Mouse (Mus musculus) heart, embryonic 15.5 days (tissue): Measurements from ENCODE around the gene Setd7. TPM values are rescaled to one million over a fixed set of nuclear protein-coding genes. Genes with fewer than 3 reads are reported as not detected.
A peak's percentile ranks its signal among the peaks of the same experiment; 100 is the strongest.

Source experiments
- ATAC-seq: fragments of 200-750 bp; cut with Nextera tagmentation; replicated peaks from 2 replicates; pipeline ENCODE4 v1.8.0; 2017; ENCODE audit warnings: low read depth, moderate TSS enrichment; ENCODE audit not compliant: insufficient number of reproducible peaks, insufficient read depth, low FRiP score
- H3K27ac ChIP-seq: fragments of 300-500 bp; sonication (generic); 2 replicates; pipeline ENCODE4 v1.5.1; 2015; ENCODE audit warnings: mild to moderate bottlenecking, inconsistent platforms
- H3K27me3 ChIP-seq: fragments of 300-500 bp; sonication (generic); 2 replicates; pipeline ENCODE4 v1.6.1; 2015; ENCODE audit warnings: inconsistent platforms
- H3K36me3 ChIP-seq: fragments of 300-500 bp; sonication (generic); 2 replicates; pipeline ENCODE4 v1.6.1; 2015; ENCODE audit warnings: mild to moderate bottlenecking, inconsistent platforms
- H3K4me1 ChIP-seq: fragments of 300-500 bp; sonication (generic); replicated peaks from 2 replicates; pipeline ENCODE4 v1.6.1; 2015; ENCODE audit warnings: inconsistent platforms
- H3K4me2 ChIP-seq: fragments of 300-500 bp; sonication (generic); 2 replicates; pipeline ENCODE4 v1.6.1; 2015; ENCODE audit warnings: inconsistent platforms, mild to moderate bottlenecking, moderate library complexity
- H3K4me3 ChIP-seq: fragments of 300-500 bp; sonication (generic); 2 replicates; pipeline ENCODE4 v1.5.1; 2015; ENCODE audit warnings: mild to moderate bottlenecking, inconsistent platforms
- H3K9ac ChIP-seq: fragments of 300-500 bp; sonication (generic); 2 replicates; pipeline ENCODE4 v1.6.1; 2015; ENCODE audit warnings: mild to moderate bottlenecking, inconsistent platforms
- H3K9me3 ChIP-seq: fragments of 300-500 bp; sonication (generic); replicated peaks from 2 replicates; pipeline ENCODE4 v1.6.1; 2016; ENCODE audit warnings: inconsistent platforms
- WGBS: fragments of 180-500 bp; shearing (Covaris S2); methylation state at CpG from one replicate; pipeline ENCODE4 v1.1.7; 2015; ENCODE audit warnings: mixed read lengths; 5-methylcytosine and 5-hydroxymethylcytosine counted together
- polyA plus RNA-seq: library from polyadenylated mRNA; unstranded; fragments of >200 nt; fragmentation: Nextera tagmentation; extraction: Ambion mirVana; gene quantifications from 2 replicates; pipeline ENCODE4 v1.2.1, GENCODE M21; 2015

Setd7 gene
- polyA plus RNA-seq: 3.7 and 5.1 TPM in 2 replicates

DNA sequence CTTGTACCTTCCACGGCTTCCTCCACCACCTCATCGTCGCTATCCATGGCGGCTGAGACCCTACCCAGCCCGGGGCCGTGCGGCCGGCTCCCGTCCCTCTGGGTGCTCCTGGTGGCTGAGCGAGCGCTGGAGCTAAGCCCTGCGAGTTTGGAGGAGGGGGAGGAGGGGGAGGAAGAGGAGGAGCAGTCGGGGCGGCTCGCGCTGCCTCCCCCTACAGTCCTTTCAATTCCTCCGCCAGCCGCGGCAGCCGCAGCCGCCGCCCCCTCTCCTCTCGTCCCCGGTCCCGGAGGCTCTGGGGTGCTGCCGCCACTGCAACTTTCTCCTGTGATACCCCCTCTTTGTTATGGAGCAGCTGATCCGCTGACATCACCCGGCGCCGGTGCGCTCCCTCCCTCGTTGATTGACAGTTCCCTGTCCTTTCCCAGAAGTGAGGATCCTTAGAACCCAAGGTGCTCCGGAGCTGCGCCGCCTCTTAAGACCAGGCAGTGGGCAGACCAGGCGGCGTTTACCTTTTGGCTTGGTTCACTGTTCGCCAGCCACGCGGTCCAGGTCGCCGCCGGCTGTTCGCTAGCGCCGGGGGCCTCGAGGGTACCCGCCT, at the start of gene Setd7:
TSS of gene Setd7 (minus strand) at position 369 of the 598 bp plus-strand sequence.
- ATAC-seq: peak; percentile 76

DNA sequence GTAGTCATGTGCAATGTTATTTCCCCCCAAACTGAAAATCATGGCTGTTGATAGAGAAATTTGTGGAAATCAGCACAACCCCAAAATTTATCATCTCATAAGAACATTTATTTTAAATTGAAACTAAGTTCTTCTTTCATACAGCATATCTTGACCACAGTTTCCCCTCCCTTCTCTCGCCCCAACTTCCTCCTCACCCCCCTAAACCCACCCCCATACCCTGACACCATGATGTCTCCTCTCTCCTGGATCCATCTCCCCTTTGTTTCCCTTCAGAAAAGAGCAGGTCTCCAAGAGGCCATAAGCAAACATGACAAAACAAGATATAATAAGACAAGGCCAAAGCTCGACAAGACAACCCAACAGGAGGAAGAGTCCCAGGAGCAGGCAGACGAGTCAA, 43.8 kb upstream of the Setd7 start:
- Histone ChIP-seq H3K4me2 (no peak overlapping the region), H3K27me3 (no peaks in the 10 kb centered on the region), H3K9ac (no peak overlapping the region), H3K4me1 (0 out of 2 replicates have a peak, but pooled peaks cover 2% of the 10 kb centered on the region), H3K36me3 (no peaks in the 10 kb centered on the region), H3K27ac (no peak overlapping the region), H3K9me3 (no peaks in the 10 kb centered on the region), H3K4me3 (no peak overlapping the region)
- ATAC-seq: no peak
- WGBS: 70% methylated on average over 3 of the region's 3 CpGs

More for the DNA sequence above, at the start of gene Setd7:
- H3K9ac ChIP-seq: peak within 1 kb of the TSS; percentile 95
- H3K36me3 ChIP-seq: no peaks in the 10 kb centered on the region
- H3K4me3 ChIP-seq: peak within 1 kb of the TSS; percentile 89
- H3K4me2 ChIP-seq: peak within 1 kb of the TSS; percentile 93
- H3K9me3 ChIP-seq: no peaks in the 10 kb centered on the region
- no peaks in the 10 kb centered on the region for H3K27me3 ChIP-seq
- peaks cover 24% of the 10 kb centered on the region for H3K4me1 ChIP-seq
- WGBS: under 1% methylated on average over 40 of the region's 48 CpGs
- H3K27ac ChIP-seq: peak within 1 kb of the TSS; percentile 96

DNA sequence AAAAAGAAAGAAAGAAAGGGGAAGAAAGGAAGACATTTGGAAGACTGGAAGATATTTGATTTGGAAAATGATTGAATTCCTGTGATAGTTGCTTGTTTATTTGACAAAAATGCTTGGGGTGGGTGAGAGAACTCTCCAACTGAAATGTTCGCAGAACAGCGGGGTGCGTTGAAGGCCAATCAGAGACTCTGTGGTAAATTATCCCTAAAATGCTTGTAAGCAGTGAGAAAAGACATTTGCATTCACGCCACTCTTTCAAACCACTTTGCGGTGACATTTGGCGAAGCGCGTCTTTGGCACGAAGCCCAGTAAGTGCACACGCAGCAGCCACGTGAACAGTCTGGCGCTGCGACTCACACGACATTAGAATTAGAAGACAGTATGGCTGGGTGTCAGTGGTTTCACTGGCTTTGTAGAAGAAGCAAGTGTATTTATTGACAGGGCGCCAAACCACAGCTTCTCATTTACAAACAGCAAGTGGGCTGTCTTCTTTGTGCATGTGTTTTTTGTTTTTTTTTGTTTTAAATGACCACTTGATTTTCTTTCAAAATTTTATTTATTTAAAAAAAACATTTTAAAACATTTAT, 43.1 kb upstream of the Setd7 start:
- no peak for ATAC-seq
- no peak overlapping the region for H3K4me3 ChIP-seq
- 75% methylated on average over 15 of the region's 15 CpGs for WGBS

DNA sequence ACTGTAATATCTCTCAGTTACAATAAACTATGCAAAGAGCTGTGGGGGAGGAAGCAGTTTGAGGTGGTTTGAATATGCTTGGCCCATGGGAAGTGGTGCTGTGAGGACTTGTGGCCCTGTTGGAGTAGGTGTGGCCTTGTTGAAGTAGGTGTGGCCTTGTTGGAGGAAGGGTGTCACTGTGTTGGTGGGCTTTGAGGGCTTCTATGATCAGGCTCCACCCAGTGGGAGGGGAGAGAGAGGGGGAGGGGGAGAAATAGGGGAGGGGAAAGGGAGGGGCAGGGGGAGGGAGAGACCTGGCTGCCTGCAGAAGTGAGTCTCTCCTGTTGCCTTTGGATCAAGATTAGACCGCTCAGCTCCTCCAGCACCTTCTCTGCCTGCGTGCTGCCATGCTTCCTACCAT, 40.8 kb upstream of the Setd7 start:
- H3K4me3 ChIP-seq: no peak overlapping the region
- no peaks in the 10 kb centered on the region for H3K27me3 ChIP-seq
- H3K36me3 ChIP-seq: no peaks in the 10 kb centered on the region
- no peaks in the 10 kb centered on the region for H3K9me3 ChIP-seq
- 83% methylated on average over 2 of the region's 2 CpGs for WGBS
- H3K4me1 ChIP-seq: 0 out of 2 replicates have a peak, but pooled peaks cover 2% of the 10 kb centered on the region
- no peak for ATAC-seq
- H3K27ac ChIP-seq: no peak overlapping the region
- no peak overlapping the region for H3K9ac ChIP-seq
- H3K4me2 ChIP-seq: no peak overlapping the region

More for the DNA sequence above, 43.1 kb upstream of the Setd7 start:
- Histone ChIP-seq H3K36me3 (no peaks in the 10 kb centered on the region), H3K27me3 (no peaks in the 10 kb centered on the region), H3K27ac (no peak overlapping the region), H3K4me1 (0 out of 2 replicates have a peak, but pooled peaks cover 2% of the 10 kb centered on the region), H3K9me3 (no peaks in the 10 kb centered on the region), H3K9ac (no peak overlapping the region), H3K4me2 (no peak overlapping the region)

DNA sequence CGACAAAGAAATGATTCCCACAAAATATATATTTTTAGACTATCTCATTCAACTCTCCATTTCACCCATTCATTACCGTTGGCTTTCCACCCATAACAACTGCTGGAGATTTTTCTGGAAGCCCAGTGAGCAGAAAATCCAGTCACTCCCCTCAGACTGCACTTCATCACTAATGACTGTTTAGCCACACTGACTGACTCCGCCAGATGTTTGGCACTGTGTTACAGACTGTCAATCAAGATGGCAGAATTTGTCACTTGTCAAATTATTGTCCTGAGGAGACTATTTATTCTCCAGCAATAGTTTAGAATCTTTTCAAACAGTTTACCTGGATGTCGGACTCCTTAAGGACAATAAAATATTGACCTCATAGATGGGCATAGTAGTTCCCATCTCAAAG, 40.0 kb upstream of the Setd7 start:
- H3K4me3 ChIP-seq: no peak overlapping the region
- H3K27ac ChIP-seq: no peak overlapping the region
- no peak overlapping the region for H3K9ac ChIP-seq
- H3K4me2 ChIP-seq: no peak overlapping the region
- H3K36me3 ChIP-seq: no peaks in the 10 kb centered on the region
- no peaks in the 10 kb centered on the region for H3K27me3 ChIP-seq
- WGBS: 83% methylated on average over 4 of the region's 4 CpGs
- ATAC-seq: no peak
- no peaks in the 10 kb centered on the region for H3K9me3 ChIP-seq
- H3K4me1 ChIP-seq: 0 out of 2 replicates have a peak, but pooled peaks cover 2% of the 10 kb centered on the region

DNA sequence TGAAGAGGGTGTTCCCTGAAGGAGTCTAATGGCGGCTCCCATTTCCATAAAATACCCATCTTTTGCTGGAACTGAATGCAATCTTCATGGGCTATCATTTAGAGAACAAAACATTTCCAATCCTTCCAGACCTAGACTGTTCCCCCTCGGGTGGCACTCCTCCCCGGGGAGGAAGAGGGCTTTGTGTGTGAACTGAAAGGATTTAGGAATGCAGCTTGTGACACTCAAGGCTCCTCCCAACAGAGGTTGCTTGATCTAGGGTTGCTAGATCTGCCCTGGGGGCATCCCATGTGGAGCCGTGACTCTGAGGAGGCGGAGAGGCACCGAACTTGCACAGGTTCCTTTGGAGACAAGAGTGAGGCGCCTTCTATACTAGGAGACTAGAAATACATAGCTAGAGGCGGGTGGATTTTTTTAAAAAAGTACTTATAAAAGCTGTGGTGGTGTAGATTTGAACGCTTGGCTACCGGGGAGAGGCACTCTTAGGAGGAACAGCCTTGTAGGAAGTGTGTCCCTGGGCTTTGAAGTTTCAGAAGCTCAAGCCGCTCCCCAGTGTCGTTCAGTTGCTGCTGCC, 38.5 kb upstream of the Setd7 start:
- Histone ChIP-seq H3K36me3 (no peaks in the 10 kb centered on the region), H3K9me3 (no peaks in the 10 kb centered on the region), H3K27ac (no peak overlapping the region), H3K4me2 (no peak overlapping the region), H3K4me1 (0 out of 2 replicates have a peak, but pooled peaks cover under 1% of the 10 kb centered on the region), H3K9ac (no peak overlapping the region), H3K27me3 (no peaks in the 10 kb centered on the region), H3K4me3 (no peak overlapping the region)
- no peak for ATAC-seq
- WGBS: 75% methylated on average over 12 of the region's 12 CpGs

DNA sequence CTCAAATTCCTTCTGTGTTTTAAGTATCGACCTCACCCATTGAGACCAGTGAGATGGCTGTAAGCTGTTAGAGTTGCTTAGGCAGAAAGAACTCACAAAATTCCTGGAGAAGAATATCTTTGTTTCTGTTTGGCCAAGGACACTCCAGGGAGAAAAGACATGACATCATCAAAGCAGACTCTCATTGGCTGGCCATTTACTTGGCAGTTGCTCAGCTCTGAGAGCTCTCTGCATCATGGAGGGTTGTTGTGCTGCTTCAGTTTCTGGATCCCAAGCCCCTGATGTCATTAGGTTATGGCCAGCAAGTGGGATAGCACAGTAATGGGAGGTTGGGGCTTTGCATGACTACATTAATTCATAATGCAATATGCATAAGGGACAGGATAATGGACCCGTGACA, 35.9 kb upstream of the Setd7 start:
- no peaks in the 10 kb centered on the region for H3K36me3 ChIP-seq
- H3K4me3 ChIP-seq: no peak overlapping the region
- H3K4me2 ChIP-seq: no peak overlapping the region
- no peaks in the 10 kb centered on the region for H3K9me3 ChIP-seq
- ATAC-seq: no peak
- H3K9ac ChIP-seq: no peak overlapping the region
- peaks cover 7% of the 10 kb centered on the region; the same call in 1 of the 2 replicates for H3K4me1 ChIP-seq
- 78% methylated on average over 2 of the region's 2 CpGs for WGBS
- H3K27me3 ChIP-seq: no peaks in the 10 kb centered on the region
- H3K27ac ChIP-seq: no peak overlapping the region

DNA sequence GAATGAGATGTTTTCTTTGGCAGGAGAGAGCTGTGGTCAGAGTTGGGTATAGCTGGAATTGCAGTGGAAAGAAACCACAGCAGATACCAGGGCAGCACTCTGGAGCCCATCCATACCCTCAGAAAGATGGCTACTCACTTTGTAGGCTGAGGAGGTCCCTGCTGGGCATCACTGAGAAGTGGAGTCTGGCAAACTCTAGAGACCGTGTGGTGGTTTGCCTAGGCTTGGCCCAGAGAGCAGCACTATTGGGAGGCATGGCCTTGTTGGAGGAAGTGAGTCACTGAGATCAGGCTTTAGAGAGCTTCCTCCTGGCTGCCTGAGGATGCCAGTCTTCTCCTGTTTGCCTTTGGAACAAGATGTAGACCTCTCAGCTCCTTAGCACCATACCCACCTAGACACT, 32.8 kb upstream of the Setd7 start:
- no peak overlapping the region for H3K27ac ChIP-seq
- 63% methylated on average over 1 of the region's 1 CpGs for WGBS
- no peaks in the 10 kb centered on the region for H3K27me3 ChIP-seq
- no peaks in the 10 kb centered on the region for H3K36me3 ChIP-seq
- H3K4me2 ChIP-seq: no peak overlapping the region
- H3K4me1 ChIP-seq: peaks cover 7% of the 10 kb centered on the region; the same call in 1 of the 2 replicates
- H3K4me3 ChIP-seq: no peak overlapping the region
- ATAC-seq: no peak
- no peaks in the 10 kb centered on the region for H3K9me3 ChIP-seq
- no peak overlapping the region for H3K9ac ChIP-seq

DNA sequence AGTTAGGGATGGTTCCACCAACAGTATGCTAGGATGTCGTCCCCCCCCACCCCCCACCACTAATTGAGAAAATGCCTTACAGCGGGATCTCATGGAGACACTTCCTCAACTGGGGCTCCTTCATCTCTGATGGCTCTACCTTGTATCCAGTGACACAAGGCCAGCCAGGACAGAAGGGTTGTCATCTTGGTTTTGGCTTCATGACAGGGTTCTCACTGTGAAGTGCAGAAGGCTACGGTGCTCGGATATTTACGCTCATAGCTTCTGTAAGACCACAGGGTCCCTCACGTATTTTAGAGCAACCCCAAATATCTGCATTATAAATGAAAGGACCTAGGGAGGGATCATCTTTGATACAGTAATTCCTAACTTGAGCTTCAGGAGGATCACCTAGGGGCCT, 30.9 kb upstream of the Setd7 start:
- Histone ChIP-seq H3K36me3 (no peaks in the 10 kb centered on the region), H3K27ac (no peak overlapping the region), H3K9ac (no peak overlapping the region), H3K27me3 (no peaks in the 10 kb centered on the region), H3K4me1 (peaks cover 7% of the 10 kb centered on the region; the same call in 1 of the 2 replicates), H3K4me3 (no peak overlapping the region), H3K9me3 (no peaks in the 10 kb centered on the region), H3K4me2 (no peak overlapping the region)
- no peak for ATAC-seq
- 83% methylated on average over 6 of the region's 6 CpGs for WGBS

DNA sequence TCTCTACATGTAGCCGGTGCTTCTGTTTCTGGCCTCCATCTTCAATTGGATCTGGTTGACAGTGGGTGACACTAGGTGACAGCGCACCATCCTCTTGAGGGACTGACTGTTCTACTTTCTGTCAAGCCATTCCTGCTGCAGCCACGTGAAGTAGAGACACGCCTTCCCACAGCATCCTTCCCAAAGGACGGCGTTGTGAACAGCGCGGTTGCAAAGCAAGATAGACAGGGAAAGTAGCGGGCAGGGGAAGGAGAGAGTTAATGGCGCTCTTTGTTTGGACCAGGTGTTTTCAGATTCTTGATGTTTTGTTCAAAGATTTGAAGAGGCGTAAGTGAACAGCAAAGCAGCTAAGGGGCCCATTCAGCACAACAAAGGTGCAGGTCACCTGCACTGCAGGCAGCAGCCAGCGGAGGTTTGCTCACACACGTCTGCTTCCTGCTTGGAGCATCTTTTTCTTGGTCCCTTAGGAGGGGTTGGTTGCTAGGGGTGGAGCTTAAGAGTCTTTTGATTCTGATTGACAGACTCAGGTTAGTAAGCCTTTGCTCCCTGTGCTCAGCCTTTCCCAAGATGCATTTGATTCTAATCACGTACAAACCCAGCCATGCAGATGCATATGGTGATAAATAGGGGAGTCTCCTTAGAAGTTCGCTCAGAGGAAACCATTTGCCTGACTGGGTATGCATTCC, 29.7 kb upstream of the Setd7 start:
- no peaks in the 10 kb centered on the region for H3K27me3 ChIP-seq
- no peak overlapping the region for H3K27ac ChIP-seq
- WGBS: 54% methylated on average over 15 of the region's 15 CpGs
- H3K9me3 ChIP-seq: no peaks in the 10 kb centered on the region
- no peak overlapping the region for H3K4me3 ChIP-seq
- H3K36me3 ChIP-seq: no peaks in the 10 kb centered on the region
- H3K9ac ChIP-seq: no peak overlapping the region
- H3K4me2 ChIP-seq: no peak overlapping the region
- peaks cover 7% of the 10 kb centered on the region; the same call in 1 of the 2 replicates for H3K4me1 ChIP-seq
- no peak for ATAC-seq

DNA sequence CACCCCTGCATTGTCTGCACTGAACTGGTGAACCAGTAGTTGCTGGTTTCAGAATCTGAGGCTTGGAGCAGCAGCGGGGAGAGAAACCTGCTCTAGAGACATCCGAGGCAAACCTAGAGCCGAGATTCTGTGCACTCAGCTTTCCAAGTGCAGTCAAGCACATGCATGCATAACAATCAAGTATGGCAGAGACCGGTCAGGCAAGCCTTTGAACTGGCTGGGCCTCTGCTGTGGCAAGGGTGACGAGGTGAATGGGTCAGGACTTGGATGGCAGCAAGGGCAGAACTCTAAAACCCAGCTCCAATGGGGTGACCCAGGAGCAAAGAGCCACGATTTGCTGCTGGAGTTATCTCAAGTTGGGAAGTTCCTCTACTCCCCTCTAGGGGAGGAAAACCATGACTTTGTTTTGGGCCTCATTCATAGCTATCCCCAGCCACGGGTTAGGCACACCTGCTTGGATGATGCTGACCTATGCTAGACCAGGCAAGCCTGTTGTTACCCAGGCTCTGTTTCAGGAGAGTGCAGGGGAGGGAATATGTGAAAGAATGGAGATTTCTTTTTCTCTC, 27.1 kb upstream of the Setd7 start:
- H3K36me3 ChIP-seq: no peaks in the 10 kb centered on the region
- H3K27ac ChIP-seq: no peak overlapping the region
- no peaks in the 10 kb centered on the region for H3K9me3 ChIP-seq
- H3K9ac ChIP-seq: no peak overlapping the region
- WGBS: 63% methylated on average over 7 of the region's 7 CpGs
- no peak for ATAC-seq
- H3K27me3 ChIP-seq: no peaks in the 10 kb centered on the region
- H3K4me3 ChIP-seq: no peak overlapping the region
- no peak overlapping the region for H3K4me2 ChIP-seq
- peaks cover 6% of the 10 kb centered on the region for H3K4me1 ChIP-seq
